Mouse (Mus musculus): Measurements from ENCODE around the gene Zfp870. TPM values are rescaled to one million over a fixed set of nuclear protein-coding genes. Genes with fewer than 3 reads are reported as not detected.

Zfp870 gene
- 4.7 and 5.3 TPM in 2 replicates for polyA plus RNA-seq (2016; fragmentation: Nextera tagmentation; extraction: Ambion mirVana)

DNA sequence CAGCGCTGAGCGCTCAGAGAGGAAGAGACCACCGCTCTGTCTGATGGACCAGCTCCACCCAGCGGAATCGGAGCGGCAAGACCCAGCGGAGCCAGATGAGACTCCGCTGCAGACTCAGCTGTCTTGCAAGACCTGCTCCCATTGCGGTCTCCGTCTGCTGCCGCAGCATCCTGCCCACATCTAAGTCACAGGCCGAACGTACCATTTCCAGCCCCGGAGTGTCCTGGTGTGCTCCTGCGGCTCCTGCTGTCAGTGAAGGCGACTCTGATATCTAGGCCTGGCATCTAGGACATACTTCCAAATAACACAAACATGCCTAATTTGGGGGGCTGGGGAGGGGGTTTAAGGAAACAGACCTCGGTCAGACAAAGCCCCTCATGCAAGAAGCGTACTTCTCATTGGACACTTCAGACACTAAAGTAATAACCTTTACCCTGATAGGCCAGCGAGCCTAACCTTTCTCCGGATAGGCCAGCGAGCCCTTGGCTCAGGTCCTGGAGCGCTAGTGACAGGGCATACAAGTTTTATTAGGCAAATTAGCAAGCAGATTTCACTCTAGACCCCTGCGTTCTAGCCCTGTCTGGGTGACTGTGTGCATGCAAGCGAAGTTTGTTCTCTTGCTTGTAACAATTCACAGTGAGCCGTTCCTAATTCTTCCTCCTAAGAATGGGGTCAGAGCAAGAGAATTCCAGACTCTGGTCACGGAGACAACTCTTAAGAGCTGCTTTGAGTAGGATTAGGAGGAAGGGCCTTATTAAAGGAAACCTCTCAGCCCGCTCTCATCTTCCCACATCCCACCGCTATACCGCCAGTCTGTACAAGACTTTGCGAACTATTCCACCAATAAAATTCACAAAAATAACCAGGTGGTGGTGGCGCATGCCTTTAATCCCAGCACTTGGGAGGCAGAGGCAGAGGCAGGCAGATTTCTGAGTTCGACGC, at the start of gene Zfp870:
TSS of gene Zfp870 (minus strand) at position 404 of the 942 bp plus-strand sequence.
- Histone ChIP-seq H3K27ac (peak within 1 kb of the TSS; percentile 93), H3K4me3 (peak within 1 kb of the TSS; percentile 83), H3K27me3 (ENCODE audit: insufficient read depth, poor library complexity, severe bottlenecking) (no peaks in the 10 kb centered on the region), H3K36me3 (0 out of 2 replicates have a peak, but pooled peaks cover 5% of the 10 kb centered on the region), H3K4me1 (peaks cover 14% of the 10 kb centered on the region), H3K9me3 (no peaks in the 10 kb centered on the region)
- DNase-seq (ENCODE audit: low spot score) = peak; percentile 94
- 12% methylated on average over 33 of the region's 33 CpGs for WGBS

DNA sequence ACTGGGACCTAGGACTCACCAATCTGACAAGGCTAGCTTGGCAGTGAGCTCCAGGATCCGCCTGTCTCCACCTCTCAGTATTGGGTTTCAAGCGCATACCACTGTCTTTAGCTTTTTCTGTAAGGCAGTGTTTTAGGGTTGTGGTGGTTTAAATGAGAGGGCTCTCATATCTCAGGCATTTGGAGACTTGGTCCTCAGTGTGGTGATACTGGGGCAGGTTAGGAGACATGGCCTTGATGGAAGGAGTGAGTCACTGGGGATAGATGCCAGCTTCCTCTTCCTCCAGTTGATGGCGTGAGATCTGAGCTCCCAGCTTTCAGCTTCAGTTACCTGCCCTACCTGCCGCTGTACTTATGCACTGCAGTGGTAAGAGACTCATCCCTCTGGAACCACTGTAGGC, 48.4 kb upstream of the Zfp870 start:
- DNase-seq (ENCODE audit: low spot score) = no peak
- WGBS = 75% methylated on average over 4 of the region's 4 CpGs
- H3K4me3 ChIP-seq = no peak overlapping the region
- peaks cover 5% of the 10 kb centered on the region; the same call in 1 of the 2 replicates for H3K27me3 ChIP-seq (ENCODE audit: insufficient read depth, poor library complexity, severe bottlenecking)
- H3K27ac ChIP-seq = no peak overlapping the region
- H3K9me3 ChIP-seq = no peaks in the 10 kb centered on the region
- H3K36me3 ChIP-seq = no peaks in the 10 kb centered on the region
- no peaks in the 10 kb centered on the region for H3K4me1 ChIP-seq

DNA sequence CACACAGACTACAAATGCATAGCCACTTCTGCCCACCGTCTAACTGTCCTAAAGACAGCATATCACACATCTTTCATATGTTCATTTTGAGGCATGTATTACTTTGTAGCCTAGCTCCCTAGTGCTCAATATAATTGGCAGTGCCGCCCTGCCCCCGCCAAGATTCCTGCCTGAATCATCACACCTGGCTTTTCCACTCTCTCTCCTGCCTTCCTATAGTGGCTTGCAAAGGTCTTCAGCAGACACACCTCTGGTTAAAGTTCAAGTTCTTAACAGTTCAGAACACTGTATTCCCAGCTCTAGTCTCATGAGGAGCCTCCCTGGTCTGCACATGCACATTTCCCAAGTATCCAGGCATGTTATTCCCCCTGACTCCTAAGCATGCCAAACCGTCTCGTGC, 36.4 kb upstream of the Zfp870 start:
- WGBS = 77% methylated on average over 5 of the region's 5 CpGs
- H3K4me1 ChIP-seq = peaks cover 9% of the 10 kb centered on the region
- no peaks in the 10 kb centered on the region for H3K9me3 ChIP-seq
- H3K36me3 ChIP-seq = no peaks in the 10 kb centered on the region
- DNase-seq (ENCODE audit: low spot score) = no peak
- no peak overlapping the region for H3K27ac ChIP-seq
- no peak overlapping the region for H3K4me3 ChIP-seq
- peaks cover 8% of the 10 kb centered on the region; the same call in 1 of the 2 replicates for H3K27me3 ChIP-seq (ENCODE audit: insufficient read depth, poor library complexity, severe bottlenecking)

DNA sequence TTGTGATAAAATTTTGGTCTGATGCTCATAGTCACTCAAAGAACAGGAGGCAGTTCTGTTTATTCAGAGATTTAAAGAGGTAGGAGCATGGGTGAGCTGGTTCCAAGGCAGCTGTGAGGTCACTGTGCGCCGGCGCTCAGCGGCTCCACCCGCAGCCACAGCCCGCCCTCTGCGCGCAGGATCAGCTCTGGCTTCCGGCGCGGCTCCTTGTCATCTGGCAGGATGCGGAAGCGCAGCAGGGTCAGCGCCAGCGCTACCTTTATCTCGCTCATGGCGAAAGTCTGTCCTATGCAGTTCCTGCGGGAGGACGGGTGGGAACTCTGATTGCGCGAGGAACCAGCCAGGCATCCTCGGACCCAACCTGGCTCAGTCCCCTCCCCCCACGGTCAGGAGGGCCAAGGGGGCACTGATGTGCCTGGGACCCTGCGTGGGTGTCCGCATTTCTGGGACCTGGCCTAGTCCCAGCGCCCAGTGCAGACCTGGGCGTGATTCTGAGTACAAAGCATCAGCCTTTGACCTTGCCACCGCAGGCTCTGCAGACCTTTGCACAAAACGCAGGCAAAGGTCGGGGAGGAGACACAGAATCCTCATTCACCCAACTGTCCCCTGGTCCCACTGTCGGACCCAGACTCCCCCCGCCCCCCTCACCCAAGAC, 33.3 kb upstream of the Zfp870 start:
- Histone ChIP-seq H3K4me3 (peak overlapping the region; percentile 62), H3K9me3 (0 out of 2 replicates have a peak, but pooled peaks cover 6% of the 10 kb centered on the region), H3K27me3 (ENCODE audit: insufficient read depth, poor library complexity, severe bottlenecking) (peaks cover 8% of the 10 kb centered on the region; the same call in 1 of the 2 replicates), H3K4me1 (peaks cover 9% of the 10 kb centered on the region), H3K27ac (peak overlapping the region; percentile 91), H3K36me3 (no peaks in the 10 kb centered on the region)
- WGBS = 14% methylated on average over 32 of the region's 32 CpGs
- DNase-seq (ENCODE audit: low spot score) = peak; percentile 93

DNA sequence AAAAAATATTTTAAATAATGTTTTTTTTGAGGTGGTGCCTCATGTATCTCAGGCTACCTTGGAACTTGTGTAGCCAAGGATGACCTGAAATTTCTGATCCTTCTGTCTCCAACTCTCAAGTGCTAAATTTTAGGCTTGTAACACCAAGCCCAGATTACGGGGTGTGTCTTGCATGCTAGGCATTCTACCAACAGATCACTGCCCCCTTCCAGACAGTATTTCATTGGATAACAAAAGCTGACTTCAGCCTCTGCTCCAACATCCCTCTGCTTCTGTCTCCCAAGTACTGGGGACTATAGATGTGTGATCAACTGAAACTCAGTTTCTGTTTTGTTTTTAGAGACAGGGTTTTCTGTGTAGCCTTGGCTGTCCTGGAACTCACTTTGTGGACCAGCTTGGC, 32.2 kb upstream of the Zfp870 start:
- no peak overlapping the region for H3K4me3 ChIP-seq
- 0 out of 2 replicates have a peak, but pooled peaks cover 6% of the 10 kb centered on the region for H3K9me3 ChIP-seq
- no peak for DNase-seq (ENCODE audit: low spot score)
- H3K36me3 ChIP-seq = no peaks in the 10 kb centered on the region
- H3K27ac ChIP-seq = no peak overlapping the region
- WGBS = 87% methylated on average over 1 of the region's 1 CpGs
- peaks cover 9% of the 10 kb centered on the region for H3K4me1 ChIP-seq
- H3K27me3 ChIP-seq (ENCODE audit: insufficient read depth, poor library complexity, severe bottlenecking) = no peaks in the 10 kb centered on the region; the same call in 1 of the 2 replicates

DNA sequence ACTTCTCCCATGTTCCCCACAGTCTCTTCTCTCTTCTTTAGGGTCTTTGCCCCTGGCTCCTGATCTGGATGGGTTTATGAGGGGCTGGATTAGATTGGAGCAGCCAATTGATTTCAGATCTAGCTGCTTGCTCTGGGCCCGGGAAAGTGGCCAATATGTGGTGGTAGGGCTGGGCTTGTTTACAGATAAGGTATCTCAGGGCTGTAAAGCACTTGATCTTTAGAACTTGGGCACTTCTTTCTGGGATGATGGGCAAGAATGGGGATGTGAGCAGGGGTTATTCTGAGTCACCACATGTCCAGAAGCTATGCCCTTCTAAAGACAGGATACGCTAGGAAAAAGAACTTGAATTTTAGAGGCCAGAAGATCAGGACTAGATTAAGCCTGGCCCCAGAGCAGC, 27.7 kb upstream of the Zfp870 start:
- Histone ChIP-seq H3K9me3 (0 out of 2 replicates have a peak, but pooled peaks cover 6% of the 10 kb centered on the region), H3K27ac (no peak overlapping the region), H3K4me1 (no peaks in the 10 kb centered on the region), H3K36me3 (no peaks in the 10 kb centered on the region), H3K27me3 (ENCODE audit: insufficient read depth, poor library complexity, severe bottlenecking) (no peaks in the 10 kb centered on the region), H3K4me3 (no peak overlapping the region)
- 70% methylated on average over 2 of the region's 2 CpGs for WGBS
- no peak for DNase-seq (ENCODE audit: low spot score)

DNA sequence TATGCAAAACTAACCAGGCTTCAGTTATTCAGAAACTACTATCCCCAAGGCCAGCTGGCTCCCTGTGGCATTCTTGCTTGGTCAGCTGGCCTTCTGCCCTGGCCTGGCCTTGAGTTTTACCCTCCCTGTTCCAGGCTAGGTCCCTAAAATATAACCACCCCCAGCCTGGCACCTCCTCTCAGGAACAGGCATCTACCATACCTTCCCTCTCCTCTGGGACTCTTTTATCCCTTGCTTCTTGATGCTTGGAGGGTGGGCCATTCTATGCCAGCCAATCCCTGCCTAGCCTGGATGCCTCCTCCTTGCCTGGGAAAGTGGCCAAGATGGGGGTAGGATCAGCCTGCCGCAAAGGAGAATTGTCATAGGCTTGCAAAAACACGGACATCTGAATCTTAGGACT, 25.7 kb upstream of the Zfp870 start, which contains the start of gene Cyp4f14:
TSS of gene Cyp4f14 (minus strand) at position 212 of the 400 bp plus-strand sequence.
- no peaks in the 10 kb centered on the region for H3K4me1 ChIP-seq
- H3K27ac ChIP-seq = no peak within 1 kb of the TSS
- no peak within 1 kb of the TSS for H3K4me3 ChIP-seq
- 0 out of 2 replicates have a peak, but pooled peaks cover 6% of the 10 kb centered on the region for H3K9me3 ChIP-seq
- DNase-seq (ENCODE audit: low spot score) = no peak
- H3K36me3 ChIP-seq = no peaks in the 10 kb centered on the region
- 75% methylated on average over 2 of the region's 2 CpGs for WGBS
- H3K27me3 ChIP-seq (ENCODE audit: insufficient read depth, poor library complexity, severe bottlenecking) = no peaks in the 10 kb centered on the region

DNA sequence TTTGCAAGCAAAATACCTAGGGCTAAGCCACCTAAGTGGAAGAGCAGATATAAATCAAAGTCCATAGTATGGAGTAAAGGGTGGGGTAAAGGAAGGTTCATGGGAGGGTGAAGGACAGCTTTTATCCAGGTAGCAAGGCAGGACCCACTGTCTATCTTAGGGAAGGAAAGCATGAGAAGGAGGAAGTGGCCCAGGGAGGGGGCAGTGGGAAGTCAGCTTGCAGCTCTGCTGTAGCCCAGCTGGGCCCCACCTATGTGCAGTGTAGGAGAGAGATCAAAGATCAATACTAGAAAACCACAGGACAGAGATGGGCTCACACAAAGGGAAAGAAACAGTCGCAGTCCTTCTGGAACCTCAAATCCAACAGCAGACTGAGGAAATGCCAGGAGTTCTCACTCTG, 24.6 kb upstream of the Zfp870 start:
- H3K27me3 ChIP-seq (ENCODE audit: insufficient read depth, poor library complexity, severe bottlenecking) = no peaks in the 10 kb centered on the region
- no peak for DNase-seq (ENCODE audit: low spot score)
- H3K27ac ChIP-seq = no peak overlapping the region
- 0 out of 2 replicates have a peak, but pooled peaks cover 6% of the 10 kb centered on the region for H3K9me3 ChIP-seq
- H3K4me3 ChIP-seq = no peak overlapping the region
- 71% methylated on average over 1 of the region's 1 CpGs for WGBS
- no peaks in the 10 kb centered on the region for H3K4me1 ChIP-seq
- H3K36me3 ChIP-seq = no peaks in the 10 kb centered on the region

DNA sequence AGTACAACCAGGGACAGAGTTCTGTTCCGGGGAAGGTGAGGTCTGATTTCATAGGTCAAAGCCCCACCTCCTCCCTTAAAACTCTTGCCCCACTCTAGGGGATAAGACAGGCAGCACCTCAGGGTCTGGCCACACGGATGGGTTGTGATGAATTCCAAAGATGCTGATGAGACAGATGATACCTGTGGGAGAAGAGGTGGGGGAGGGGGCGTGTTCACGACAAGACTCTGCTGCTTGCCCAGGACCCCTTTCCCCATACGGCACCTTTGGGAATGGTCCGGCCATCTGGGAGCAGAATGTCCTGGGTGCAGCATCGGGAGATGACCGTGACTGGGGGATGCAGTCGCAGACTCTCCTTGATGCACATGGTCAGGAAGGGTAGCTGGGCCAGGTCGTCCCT, 14.7 kb upstream of the Zfp870 start:
- no peaks in the 10 kb centered on the region for H3K9me3 ChIP-seq
- H3K27ac ChIP-seq = no peak overlapping the region
- 77% methylated on average over 10 of the region's 10 CpGs for WGBS
- no peaks in the 10 kb centered on the region for H3K4me1 ChIP-seq
- no peak overlapping the region for H3K4me3 ChIP-seq
- peaks cover 14% of the 10 kb centered on the region for H3K27me3 ChIP-seq (ENCODE audit: insufficient read depth, poor library complexity, severe bottlenecking)
- no peaks in the 10 kb centered on the region for H3K36me3 ChIP-seq
- no peak for DNase-seq (ENCODE audit: low spot score)

DNA sequence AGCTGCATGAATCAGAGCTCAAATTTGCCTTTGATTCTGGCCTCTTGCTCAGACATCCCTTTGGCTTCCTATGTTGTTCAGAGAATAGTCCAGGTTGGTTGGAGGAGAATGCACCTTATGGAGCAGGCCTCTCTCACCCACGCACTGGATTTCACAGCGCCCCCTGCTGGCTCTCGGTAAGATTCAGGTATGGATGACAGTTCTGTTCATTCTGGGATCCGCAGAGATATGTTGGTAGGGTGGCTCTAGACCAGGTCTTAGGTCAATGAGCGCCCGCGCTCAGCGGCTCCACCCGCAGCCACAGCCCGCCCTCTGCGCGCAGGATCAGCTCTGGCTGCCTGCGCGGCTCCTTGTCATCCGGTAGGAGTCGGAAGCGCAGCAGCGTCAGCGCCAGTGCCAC, 13.8 kb upstream of the Zfp870 start:
- H3K4me3 ChIP-seq = peak overlapping the region; percentile 33; the same call in 1 of the 2 replicates
- WGBS = 7% methylated on average over 19 of the region's 19 CpGs
- no peaks in the 10 kb centered on the region for H3K4me1 ChIP-seq
- no peak for DNase-seq (ENCODE audit: low spot score)
- no peaks in the 10 kb centered on the region for H3K36me3 ChIP-seq
- H3K27ac ChIP-seq = no peak overlapping the region
- H3K27me3 ChIP-seq (ENCODE audit: insufficient read depth, poor library complexity, severe bottlenecking) = peaks cover 14% of the 10 kb centered on the region
- H3K9me3 ChIP-seq = no peaks in the 10 kb centered on the region

DNA sequence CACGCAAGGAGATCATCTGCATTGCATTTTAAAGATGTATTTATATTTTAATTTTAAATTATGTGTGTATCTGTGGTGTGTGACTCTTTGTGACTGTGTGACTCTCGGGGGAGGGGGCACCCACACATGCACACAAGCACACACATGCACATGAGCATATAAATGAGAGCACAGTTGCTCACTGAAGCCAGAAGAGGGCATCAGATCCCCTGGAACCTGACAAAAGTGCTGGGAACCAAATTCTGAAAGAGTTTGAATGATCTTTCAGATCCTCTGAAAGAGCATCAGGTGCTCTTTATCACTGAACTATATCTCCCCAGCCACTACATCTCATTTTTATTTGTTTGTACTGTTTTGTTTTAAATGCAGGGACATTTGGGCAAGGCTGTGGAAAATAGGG, 13.0 kb upstream of the Zfp870 start:
- Histone ChIP-seq H3K4me1 (no peaks in the 10 kb centered on the region), H3K4me3 (no peak overlapping the region), H3K27me3 (ENCODE audit: insufficient read depth, poor library complexity, severe bottlenecking) (peaks cover 14% of the 10 kb centered on the region), H3K27ac (no peak overlapping the region), H3K36me3 (no peaks in the 10 kb centered on the region), H3K9me3 (no peaks in the 10 kb centered on the region)
- 67% methylated on average over 2 of the region's 2 CpGs for WGBS
- DNase-seq (ENCODE audit: low spot score) = no peak

DNA sequence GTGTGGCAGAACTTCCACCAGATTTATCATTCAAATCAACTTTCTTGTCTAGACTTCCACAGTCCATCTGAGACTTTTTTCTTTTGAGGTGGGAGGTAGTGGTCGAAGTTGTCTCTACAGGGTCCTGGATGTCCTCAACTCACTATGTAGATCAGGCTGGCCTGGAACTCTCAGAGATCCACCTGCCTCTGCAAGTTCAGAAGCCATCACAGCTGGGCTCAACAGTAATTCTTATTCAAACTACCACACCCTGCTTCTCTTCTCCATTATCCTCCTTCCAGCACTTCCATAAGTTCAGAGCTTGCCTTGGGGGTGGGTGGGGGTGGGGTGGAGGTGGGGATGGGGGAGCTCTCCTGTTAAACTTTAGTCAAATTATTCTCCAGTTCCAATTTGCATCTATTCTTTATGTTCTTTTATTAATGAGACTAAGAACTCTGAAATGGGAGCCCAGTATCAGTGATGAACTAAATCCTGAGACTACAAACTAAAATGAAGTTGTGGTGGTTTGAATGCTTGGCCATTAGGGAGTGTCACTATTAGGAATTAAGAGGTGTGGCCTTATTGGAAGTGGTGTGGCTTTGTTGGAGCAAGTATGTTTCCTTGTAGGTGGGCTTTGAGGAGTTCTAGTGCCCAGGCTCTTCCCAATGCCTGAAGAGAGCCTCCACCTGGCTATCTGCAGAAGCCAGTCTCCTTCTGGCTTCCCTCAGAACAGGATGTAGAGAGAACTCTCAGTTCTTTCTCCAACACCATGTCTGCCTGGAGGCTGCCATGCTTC, 10.5 kb upstream of the Zfp870 start:
- 64% methylated on average over 1 of the region's 1 CpGs for WGBS
- H3K9me3 ChIP-seq = no peaks in the 10 kb centered on the region
- peaks cover 14% of the 10 kb centered on the region for H3K27me3 ChIP-seq (ENCODE audit: insufficient read depth, poor library complexity, severe bottlenecking)
- no peaks in the 10 kb centered on the region for H3K4me1 ChIP-seq
- no peak overlapping the region for H3K27ac ChIP-seq
- H3K36me3 ChIP-seq = no peaks in the 10 kb centered on the region
- no peak overlapping the region for H3K4me3 ChIP-seq
- DNase-seq (ENCODE audit: low spot score) = no peak
